Mouse (Mus musculus) cortical plate, adult 2 months (tissue): ENCODE data around the gene Txndc9. TPM values are rescaled to one million over a fixed set of nuclear protein-coding genes. Genes with fewer than 3 reads are reported as not detected.

ENCODE experiments used
- H3K27ac ChIP-seq: fragments of 200-500 bp; 2 replicates; pipeline ENCODE4 v1.5.1; 2012; ENCODE audit warnings: low read length, control low read depth, inconsistent platforms; ENCODE audit not compliant: insufficient read depth
- H3K4me1 ChIP-seq: fragments of 200-500 bp; 2 replicates; pipeline ENCODE4 v1.6.1; 2011; ENCODE audit warnings: low read length; ENCODE audit not compliant: control insufficient read depth, insufficient read depth
- H3K4me3 ChIP-seq: fragments of 200-500 bp; 2 replicates; pipeline ENCODE4 v1.5.1; 2011; ENCODE audit warnings: mild to moderate bottlenecking, low read length, control low read depth; ENCODE audit not compliant: insufficient read depth
- CTCF ChIP-seq: fragments of 200-500 bp; IDR thresholded peaks from 2 replicates; pipeline ENCODE4 v1.5.1; 2011; ENCODE audit warnings: mild to moderate bottlenecking, control low read depth, low read length; ENCODE audit not compliant: insufficient read depth; ENCODE audit errors: extremely low read depth
- POLR2A ChIP-seq: fragments of 200-500 bp; IDR thresholded peaks from 2 replicates; pipeline ENCODE4 v1.6.1; 2011; ENCODE audit warnings: mild to moderate bottlenecking, low read length, control low read depth; ENCODE audit not compliant: insufficient read depth; ENCODE audit errors: extremely low read depth
- polyA plus RNA-seq: library from polyadenylated mRNA; depleted of rRNA; stranded (reverse); fragments of >200 nt; gene quantifications from 2 replicates; pipeline ENCODE4 v1.2.3, GENCODE M21; 2012; rRNA removed

Txndc9 gene
- polyA plus RNA-seq, 1 experiment, result 43.8 TPM

DNA sequence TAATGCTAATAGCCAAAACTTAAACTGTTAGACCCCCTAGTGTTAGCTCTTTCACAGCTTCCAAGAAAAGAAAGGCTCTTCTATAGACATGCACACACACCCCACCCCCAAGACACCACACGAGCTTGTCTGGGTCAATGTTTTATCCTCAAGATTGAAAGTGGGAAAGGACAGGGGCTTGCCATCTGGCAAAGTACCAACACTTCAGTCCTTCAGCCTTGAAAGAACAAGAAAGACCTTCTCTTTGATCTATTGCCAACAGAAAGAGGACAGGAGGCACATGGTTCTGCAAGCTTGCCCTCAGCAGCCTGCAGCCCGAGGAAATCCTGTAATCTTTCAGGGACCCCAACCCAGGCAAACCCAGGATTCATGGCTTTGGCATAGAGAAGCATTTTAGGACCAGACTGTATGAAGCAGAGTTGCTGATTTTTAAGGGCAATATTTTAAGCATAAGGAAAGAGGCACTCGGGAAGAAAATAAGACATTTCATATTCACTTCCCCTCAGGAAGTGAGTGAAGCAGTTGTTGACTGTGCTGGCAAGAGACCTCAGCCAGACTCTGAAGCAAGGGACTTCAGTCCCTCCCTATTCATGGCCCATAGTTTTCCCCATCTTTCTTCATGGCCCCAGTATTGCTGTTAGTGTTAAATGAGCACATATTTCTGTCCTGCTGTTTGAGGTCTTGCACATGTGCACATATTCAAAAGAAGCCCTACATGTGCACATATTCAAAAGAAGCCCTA is 40.8 kb downstream of the Txndc9 start:
- no peak overlapping the region for H3K4me3 ChIP-seq
- no peak overlapping the region for H3K27ac ChIP-seq
- H3K4me1 ChIP-seq, result no peaks in the 10 kb centered on the region
- TF ChIP-seq CTCF (no peak), POLR2A (no peak)

DNA sequence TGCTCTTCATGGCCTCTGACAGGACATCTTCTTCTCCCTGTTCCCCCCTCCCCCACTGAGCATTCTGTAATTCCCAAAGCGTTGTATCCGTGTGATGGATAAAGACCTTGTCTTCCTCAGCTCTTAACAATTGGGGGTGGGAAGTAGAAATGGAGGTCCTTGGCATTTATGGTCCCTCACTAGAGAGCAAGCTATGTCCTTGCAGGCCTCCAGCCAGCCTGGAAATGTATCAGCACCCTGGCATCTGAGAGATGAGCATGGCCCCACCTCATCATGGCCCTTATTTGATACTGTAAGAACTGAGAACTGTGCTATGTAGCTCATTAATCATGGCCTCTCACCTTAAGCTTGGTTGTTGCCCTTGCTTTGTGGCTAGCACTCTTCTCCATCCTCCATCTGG is 42.4 kb downstream of the Txndc9 start:
- Histone ChIP-seq H3K4me3 (no peak overlapping the region), H3K27ac (no peak overlapping the region), H3K4me1 (no peaks in the 10 kb centered on the region)
- TF ChIP-seq POLR2A (no peak), CTCF (no peak)

DNA sequence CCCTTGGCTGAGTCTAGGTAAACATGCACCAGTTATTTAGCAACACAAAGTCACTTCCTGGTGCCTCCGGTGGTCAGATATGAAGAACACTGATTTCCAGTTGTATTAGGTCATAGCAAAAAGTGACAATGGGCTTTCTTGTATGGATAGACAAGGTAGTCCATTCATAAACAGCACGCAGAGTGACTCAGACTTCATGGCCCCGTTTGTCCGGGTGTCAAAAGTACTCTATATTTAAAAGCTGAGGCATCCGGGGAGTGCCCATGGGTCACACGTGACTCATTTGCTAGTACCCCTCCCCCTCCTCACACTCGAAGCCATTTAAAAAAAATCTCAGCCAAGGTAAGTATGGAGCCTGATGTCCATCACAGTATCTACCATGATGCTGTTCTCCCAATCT is 42.9 kb downstream of the Txndc9 start:
- no peak for TF ChIP-seq POLR2A
- no peak for TF ChIP-seq CTCF
- Histone ChIP-seq H3K4me1 (no peaks in the 10 kb centered on the region), H3K27ac (no peak overlapping the region), H3K4me3 (no peak overlapping the region)

DNA sequence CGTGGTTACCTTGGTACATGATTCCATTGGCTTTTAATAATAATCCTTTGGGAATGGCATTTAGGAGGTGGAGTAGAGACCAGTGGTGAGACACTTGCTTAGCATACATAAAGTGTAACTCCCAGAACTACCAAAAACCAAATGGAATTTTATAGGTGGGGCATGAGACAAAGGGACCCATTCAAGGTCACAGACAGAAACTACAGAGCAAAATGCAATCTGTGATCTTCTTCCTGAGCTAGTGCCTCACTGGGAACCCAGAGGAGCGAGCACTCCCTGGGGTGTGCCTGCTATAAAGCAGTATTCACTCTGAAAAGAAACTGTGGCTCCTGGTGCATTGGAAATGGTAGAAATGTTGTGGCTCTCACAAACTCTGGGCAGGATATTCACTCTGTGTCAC is 48.8 kb downstream of the Txndc9 start:
- Histone ChIP-seq H3K4me1 (no peaks in the 10 kb centered on the region), H3K27ac (no peak overlapping the region), H3K4me3 (no peak overlapping the region)
- TF ChIP-seq CTCF, result no peak
- TF ChIP-seq POLR2A, result no peak

Other genes starting within 250 kb of the Txndc9 start
- 13.2 and 14.0 TPM in 2 replicates for gene Tsga10, start 131.5 kb downstream of the Txndc9 start, polyA plus RNA-seq
- 8.1 and 8.5 TPM in 2 replicates for gene Lipt1, start 126.2 kb downstream of the Txndc9 start, polyA plus RNA-seq
- gene Mitd1, start 107.5 kb downstream of the Txndc9 start, polyA plus RNA-seq, result 15.6 and 16.9 TPM in 2 replicates
- gene Mrpl30, start 107.4 kb downstream of the Txndc9 start, polyA plus RNA-seq, result 142 and 149 TPM in 2 replicates
- 0.04 TPM in 2 replicates for gene Lyg2, start 81.4 kb downstream of the Txndc9 start, polyA plus RNA-seq
- gene Lyg1, start 40.1 kb downstream of the Txndc9 start, polyA plus RNA-seq, result not detected in 2 replicates
- gene Eif5b, start 117 bp upstream of the Txndc9 start, polyA plus RNA-seq, result 18.3 and 19.1 TPM in 2 replicates
- gene Rev1, start 131.9 kb upstream of the Txndc9 start, polyA plus RNA-seq, result 25.2 and 25.7 TPM in 2 replicates